Mouse (Mus musculus): ENCODE results near the gene Chuk. TPM values are rescaled to one million over a fixed set of nuclear protein-coding genes. Genes with fewer than 3 reads are reported as not detected.

Gene Chuk
- 15.3 and 38.1 TPM in 2 replicates for polyA plus RNA-seq (2012; ENCODE audit: low replicate concordance)

GRCm38 (mm10) chr19:44106831-44107660 lies at the start of gene Chuk:
Gene Chuk, minus strand, starts transcription at chr19:44107480.

GRCm38 (mm10) chr19:44145702-44146567 lies 38.7 kb upstream of the Chuk start, which contains the start of gene Bloc1s2:
Gene Bloc1s2, minus strand, starts transcription at chr19:44146446.

GRCm38 (mm10) chr19:44135072-44135959 lies 28.0 kb upstream of the Chuk start, which contains the start of gene Cwf19l1:
Gene Cwf19l1, minus strand, starts transcription at chr19:44135876.

GRCm38 (mm10) chr19:44069121-44069913 lies 38.0 kb downstream of the Chuk start, which contains the start of gene Erlin1:
Gene Erlin1, minus strand, starts transcription at chr19:44069785.

GRCm38 (mm10) chr19:44028972-44029371 lies 78.3 kb downstream of the Chuk start, which contains the start of gene Cyp2c23:
Gene Cyp2c23, minus strand, starts transcription at chr19:44029208.

Other genes starting within 250 kb of the Chuk start
- 5.4 and 10.4 TPM in 2 replicates for gene Dnmbp, start 167.3 kb downstream of the Chuk start, polyA plus RNA-seq (2012; ENCODE audit: low replicate concordance)
- gene Cpn1, start 120.9 kb downstream of the Chuk start, polyA plus RNA-seq (2012; ENCODE audit: low replicate concordance) = 0.43 and 1.2 TPM in 2 replicates
- gene Cyp2c23, start 78.3 kb downstream of the Chuk start, polyA plus RNA-seq (2012; ENCODE audit: low replicate concordance) = not detected in 2 replicates
- gene Erlin1, start 37.7 kb downstream of the Chuk start, polyA plus RNA-seq (2012; ENCODE audit: low replicate concordance) = 5.7 and 8.2 TPM in 2 replicates
- 3.5 and 7.9 TPM in 2 replicates for gene Cwf19l1, start 28.4 kb upstream of the Chuk start, polyA plus RNA-seq (2012; ENCODE audit: low replicate concordance)
- 80.9 and 191 TPM in 2 replicates for gene Bloc1s2, start 39.0 kb upstream of the Chuk start, polyA plus RNA-seq (2012; ENCODE audit: low replicate concordance)
- gene Pkd2l1, start 85.0 kb upstream of the Chuk start, polyA plus RNA-seq (2012; ENCODE audit: low replicate concordance) = not detected in 2 replicates
- not detected in 2 replicates for gene Scd3, start 95.8 kb upstream of the Chuk start, polyA plus RNA-seq (2012; ENCODE audit: low replicate concordance)
- 3.6 and 9.1 TPM in 2 replicates for gene Scd2, start 186.2 kb upstream of the Chuk start, polyA plus RNA-seq (2012; ENCODE audit: low replicate concordance)
- gene Scd4, start 225.6 kb upstream of the Chuk start, polyA plus RNA-seq (2012; ENCODE audit: low replicate concordance) = not detected in 2 replicates

All from hematopoietic multipotent progenitor cell, adult 10-12 weeks (in vitro differentiated cells).